ENCODE assay signal across 8 mouse cellular contexts in the genomic region with DNA sequence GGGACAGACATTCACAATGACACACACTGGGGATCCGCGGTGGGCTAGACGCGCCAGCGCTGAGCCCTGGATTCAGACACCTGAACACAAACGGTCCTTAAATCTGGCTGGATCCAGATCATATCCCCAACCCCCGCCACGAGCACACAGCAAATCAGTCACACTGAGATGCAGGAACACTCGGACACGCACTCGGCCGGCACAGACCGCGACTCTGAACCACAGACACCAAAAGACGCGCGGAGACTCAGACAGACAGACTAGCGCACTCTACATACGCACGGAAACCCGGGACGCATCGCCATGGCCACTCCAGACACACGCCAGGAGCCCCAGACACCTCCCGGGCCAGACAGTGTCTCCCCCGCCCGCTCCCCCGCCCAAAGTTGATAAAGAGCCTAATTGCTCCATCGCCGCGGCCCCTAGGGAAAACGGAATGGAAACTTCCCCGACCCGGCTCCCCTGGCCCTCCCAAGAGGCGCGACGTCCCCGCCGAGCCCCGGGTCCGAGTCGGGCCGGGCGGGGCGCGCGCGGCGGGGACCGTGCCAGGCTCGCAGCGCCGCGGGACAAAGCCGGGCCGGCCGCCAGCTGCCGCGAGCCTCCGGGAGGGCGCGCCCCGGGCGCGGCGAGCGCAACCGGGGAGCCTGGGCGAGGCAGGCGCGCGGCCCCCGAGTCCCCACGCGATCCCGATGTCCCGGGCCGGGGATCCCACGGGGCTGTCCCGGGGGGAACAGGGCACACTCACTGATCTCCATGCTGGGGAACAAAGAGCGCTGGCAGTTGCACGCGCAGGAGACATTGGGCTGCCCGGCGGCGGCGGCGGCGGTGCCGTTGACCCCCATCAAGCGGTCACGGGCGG. TPM values are rescaled to one million over a fixed set of nuclear protein-coding genes. Genes with fewer than 3 reads are reported as not detected.
A peak's percentile ranks its signal among the peaks of the same experiment; 100 is the strongest.
DNase-seq lines count a peak whose midpoint lies in the region; ATAC-seq and TF ChIP-seq lines count a peak whose summit lies in the region.
"Had no signal": no experiment of that assay in that cellular context is flagged by ENCODE, and none has a peak within 500 bp of the region (broad histone marks: within the 10 kb centered on the region; RNA-seq: fewer than 3 reads in every experiment).

No protein-coding gene starts in this region.

- no peak for TF ChIP-seq EP300 in CH12.LX (IDR thresholded peaks at IDR 0.05; ENCODE audit: low read length)

- in situ Hi-C loops in CH12.LX (cut with MboI; ENCODE audit: low pct_ligation_motif_present, low pct_unique_long_range_greater_than_20kb, low sequenced_read_pairs), result loop anchor here (10.0 kb wide), 1 partner anchor 179 kb away; no protein-coding TSS in a partner anchor

- under 1% methylated on average over 93 of the region's 93 CpGs for WGBS in embryonic facial prominence, embryonic 10.5 days
- 1% methylated on average over 93 of the region's 93 CpGs for WGBS in heart, embryonic 13.5 days

- peaks cover 44% of the 10 kb centered on the region for H3K79me2 ChIP-seq in CH12.LX (replicated peaks; ENCODE audit: control insufficient read depth, extremely low read depth, insufficient read depth, poor library complexity, severe bottlenecking)

- peak overlapping the region; percentile 56 for H3K9ac ChIP-seq in CH12.LX (ENCODE audit: insufficient read depth, low read depth)
- H3K9ac ChIP-seq in heart, embryonic 13.5 days, result peak overlapping the region; percentile 99

- peak overlapping the region; percentile 80 to 92 (median 91) for H3K4me3 ChIP-seq in CH12.LX (replicated peaks in 1 of 3; ENCODE audit: low read depth in 2 of 3, low read length in 2 of 3, poor library complexity in 1 of 3)
- H3K4me3 ChIP-seq in embryonic facial prominence, embryonic 10.5 days, result peak overlapping the region; percentile 94
- H3K4me3 ChIP-seq in heart, embryonic 13.5 days, result peak overlapping the region; percentile 99
- peak overlapping the region; percentile 75 for H3K4me3 ChIP-seq in testis, adult 2 months (ENCODE audit: control insufficient read depth, low read depth, low read length)

- peaks cover 20 to 48% of the 10 kb centered on the region in 2 experiments for H3K4me1 ChIP-seq in CH12.LX (ENCODE audit: control insufficient read depth in 1 of 2, insufficient read depth in 2 of 2)
- H3K4me1 ChIP-seq in embryonic facial prominence, embryonic 10.5 days, result peaks cover 62% of the 10 kb centered on the region
- H3K4me1 ChIP-seq in heart, embryonic 13.5 days, result peaks cover 55% of the 10 kb centered on the region
- peaks cover 14% of the 10 kb centered on the region for H3K4me1 ChIP-seq in testis, adult 2 months (ENCODE audit: control insufficient read depth, insufficient read depth, low read length)

- H3K27ac ChIP-seq in CH12.LX (ENCODE audit: insufficient read depth, low read depth), result peak overlapping the region; percentile 73; the same call in 1 of the 2 replicates
- H3K27ac ChIP-seq in embryonic facial prominence, embryonic 10.5 days (replicated peaks), result peak overlapping the region; percentile 96
- H3K27ac ChIP-seq in heart, embryonic 13.5 days (replicated peaks), result peak overlapping the region; percentile 95
- H3K27ac ChIP-seq in testis, adult 2 months (ENCODE audit: control insufficient read depth, insufficient read depth, low read depth, low read length), result no peak overlapping the region

- no peaks in the 10 kb centered on the region for H3K9me3 ChIP-seq in CH12.LX (replicated peaks; ENCODE audit: low read length)
- no peaks in the 10 kb centered on the region for H3K9me3 ChIP-seq in embryonic facial prominence, embryonic 10.5 days
- no peaks in the 10 kb centered on the region for H3K9me3 ChIP-seq in heart, embryonic 13.5 days

- TF ChIP-seq POLR2A in CH12.LX (IDR thresholded peaks at IDR 0.05; ENCODE audit: low read depth, low read length), result no peak
- no peak for TF ChIP-seq POLR2A in testis, adult 2 months (IDR thresholded peaks at IDR 0.05; ENCODE audit: control insufficient read depth, low read depth, low read length)

- ATAC-seq in heart, embryonic 13.5 days (ENCODE audit: extremely low read depth, insufficient number of reproducible peaks, low FRiP score, low TSS enrichment), result 0 out of 2 replicates have a peak, but pooled peaks have one; percentile 33
- peak; percentile 29 for ATAC-seq in megakaryocyte progenitor cell, adult 5-6 weeks (replicated peaks; ENCODE audit: poor library complexity)

- dilution Hi-C loops in CH12.LX (cut with MboI; ENCODE audit: extremely low pct_ligation_motif_present, extremely low pct_unique_long_range_greater_than_20kb, low sequenced_read_pairs), result no loop called here

- no peak for TF ChIP-seq CTCF in CH12.LX (conservative IDR thresholded peaks at IDR 0.05 in 1 of 2, IDR thresholded peaks at IDR 0.05 in 1 of 2; ENCODE audit: low read depth in 2 of 2, low read length in 2 of 2)
- no peak for TF ChIP-seq CTCF in testis, adult 2 months (IDR thresholded peaks at IDR 0.05; ENCODE audit: control insufficient read depth, insufficient read depth, insufficient replicate concordance, low read depth, low read length)

- H3K36me3 ChIP-seq in CH12.LX (replicated peaks in 1 of 2; ENCODE audit: control insufficient read depth in 1 of 2, insufficient read depth in 1 of 2, low read length in 1 of 2), result peaks cover 0 to 8% of the 10 kb centered on the region in 2 experiments
- H3K36me3 ChIP-seq in embryonic facial prominence, embryonic 10.5 days (replicated peaks), result no peaks in the 10 kb centered on the region
- no peaks in the 10 kb centered on the region for H3K36me3 ChIP-seq in heart, embryonic 13.5 days
- no peaks in the 10 kb centered on the region for H3K36me3 ChIP-seq in testis, adult 2 months (ENCODE audit: control insufficient read depth, insufficient read depth, low read length)

- peak; percentile 37 for DNase-seq in CH12.LX (ENCODE audit: extremely low read depth)
- peak; percentile 34 for DNase-seq in T-cell, adult 2 months (ENCODE audit: low spot score)
- peak; percentile 69 for DNase-seq in embryonic facial prominence, embryonic 10.5 days (ENCODE audit: low spot score)
- DNase-seq in kidney, postnatal 4 days, result peak; percentile 72 to 78

- TF ChIP-seq RAD21 in CH12.LX (IDR thresholded peaks at IDR 0.05; ENCODE audit: low read depth, low read length), result no peak

- peak overlapping the region; percentile 69 for H3K4me2 ChIP-seq in CH12.LX (ENCODE audit: insufficient read depth, low read depth, poor library complexity, severe bottlenecking)
- peak overlapping the region; percentile 84 for H3K4me2 ChIP-seq in heart, embryonic 13.5 days

- H3K27me3 ChIP-seq in CH12.LX (replicated peaks), result peaks cover 5% of the 10 kb centered on the region
- peaks cover 73% of the 10 kb centered on the region for H3K27me3 ChIP-seq in embryonic facial prominence, embryonic 10.5 days (replicated peaks; ENCODE audit: low read depth, poor library complexity, severe bottlenecking)
- H3K27me3 ChIP-seq in heart, embryonic 13.5 days (replicated peaks), result no peaks in the 10 kb centered on the region
- no peaks in the 10 kb centered on the region for H3K27me3 ChIP-seq in testis, adult 2 months (ENCODE audit: control insufficient read depth, insufficient read depth, low read length)

TF ChIP-seq in CH12.LX, 34 proteins besides CTCF, POLR2A, EP300 and RAD21:
- TF ChIP-seq NRF1 (IDR thresholded peaks at IDR 0.05; ENCODE audit: low read depth, low read length) (no peak), MAZ (IDR thresholded peaks at IDR 0.05; ENCODE audit: low read depth, low read length) (peak; percentile 50; the same call in 1 of the 2 replicates)

RNA-seq across cellular contexts. Expression of gene Pmepa1, which starts 0.8 kb away (rescaled TPM):
- 9.8 and 9.9 TPM in 2 replicates for total RNA-seq in CH12.LX (2012; rRNA removed)
- total RNA-seq in CH12.LX (2014; rRNA removed), result 1.2 and 1.6 TPM in 2 replicates
- polyA plus RNA-seq in CH12.LX (2012; ENCODE audit: insufficient read length, low read depth), result 11.0 and 11.8 TPM in 2 replicates
- polyA plus RNA-seq in embryonic facial prominence, embryonic 10.5 days (2016; fragmentation: Nextera tagmentation; extraction: Ambion mirVana), result 1.4 and 2.1 TPM in 2 replicates
- polyA plus RNA-seq in heart, embryonic 13.5 days (2015; fragmentation: Nextera tagmentation; extraction: Ambion mirVana), result 3.4 TPM in 2 replicates
- total RNA-seq in megakaryocyte progenitor cell, adult 5-6 weeks (2015), result 0.17 and 0.32 TPM in 2 replicates
- total RNA-seq in megakaryocyte progenitor cell, adult 5-6 weeks (2017), result 0.12 and 0.24 TPM in 2 replicates
- polyA plus RNA-seq in testis, adult 2 months (2012; rRNA removed), result 2.6 and 3.2 TPM in 2 replicates

RNA-seq across cellular contexts. Expression of gene Zbp1, which starts 56.8 kb away (rescaled TPM):
- 8.4 and 8.7 TPM in 2 replicates for total RNA-seq in CH12.LX (2012; rRNA removed)
- total RNA-seq in CH12.LX (2014; rRNA removed), result 7.3 and 9.8 TPM in 2 replicates
- 7.9 and 8.1 TPM in 2 replicates for polyA plus RNA-seq in CH12.LX (2012; ENCODE audit: insufficient read length, low read depth)
- not detected in 2 replicates for polyA plus RNA-seq in embryonic facial prominence, embryonic 10.5 days (2016; fragmentation: Nextera tagmentation; extraction: Ambion mirVana)
- 0.33 and 0.57 TPM in 2 replicates for polyA plus RNA-seq in heart, embryonic 13.5 days (2015; fragmentation: Nextera tagmentation; extraction: Ambion mirVana)
- total RNA-seq in megakaryocyte progenitor cell, adult 5-6 weeks (2015), result 2.0 and 5.3 TPM in 2 replicates
- total RNA-seq in megakaryocyte progenitor cell, adult 5-6 weeks (2017), result 2.5 and 2.9 TPM in 2 replicates
- 0.30 and 0.40 TPM in 2 replicates for polyA plus RNA-seq in testis, adult 2 months (2012; rRNA removed)
- total RNA-seq: layer of hippocampus, postnatal 10 days had no signal
